Mouse (Mus musculus): ENCODE data around the gene Lrp6.

The Lrp6 gene

GRCm38 (mm10) chr6:134566818-134567485 is at the start of gene Lrp6:
Gene Lrp6 (minus strand): TSS chr6:134566965.
- peak; percentile 85 for DNase-seq

DNA sequence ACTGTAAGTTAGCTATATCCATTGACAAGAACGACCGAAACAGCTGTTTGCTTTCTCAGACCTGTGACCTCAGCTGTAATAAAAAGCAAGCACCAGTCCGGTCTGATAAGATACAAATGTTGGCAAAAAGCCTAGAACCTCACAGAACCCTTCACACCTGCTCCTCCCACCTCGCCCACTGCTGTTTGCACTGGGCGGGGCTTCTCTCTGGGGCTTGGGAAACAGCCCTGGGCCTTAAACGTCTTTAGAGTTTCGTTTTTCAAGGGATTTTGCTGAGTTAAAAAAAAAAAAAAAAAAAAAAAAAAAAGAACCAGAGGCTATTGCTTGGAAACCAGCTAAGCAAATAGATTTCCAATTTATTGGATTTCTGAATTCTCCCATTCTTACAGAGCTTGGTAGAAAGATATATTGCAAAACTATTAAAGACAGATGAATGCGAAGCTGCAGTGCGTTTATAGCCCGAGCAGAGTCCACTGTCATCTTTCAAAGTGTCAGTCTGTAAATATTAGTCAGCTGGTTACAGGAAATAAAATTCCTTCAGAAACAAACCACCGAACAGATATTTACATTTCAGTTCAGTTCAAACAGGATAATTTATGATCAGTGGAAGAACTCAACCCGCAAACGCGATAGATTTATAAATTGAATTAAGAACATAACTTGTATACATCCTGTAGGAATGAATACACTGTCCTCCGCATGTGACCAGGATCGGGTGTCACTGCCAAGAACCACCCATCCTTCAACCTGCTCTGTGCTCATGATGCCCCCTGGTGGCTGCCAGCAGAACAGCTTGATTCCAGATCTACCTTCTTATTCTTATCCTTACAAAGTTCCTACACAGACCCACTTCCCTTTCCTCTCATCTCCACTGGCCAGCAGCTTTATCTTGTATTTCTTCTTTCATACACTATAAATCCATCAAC is 48.2 kb upstream of the Lrp6 start:
- DNase-seq: peak; percentile 85

DNA sequence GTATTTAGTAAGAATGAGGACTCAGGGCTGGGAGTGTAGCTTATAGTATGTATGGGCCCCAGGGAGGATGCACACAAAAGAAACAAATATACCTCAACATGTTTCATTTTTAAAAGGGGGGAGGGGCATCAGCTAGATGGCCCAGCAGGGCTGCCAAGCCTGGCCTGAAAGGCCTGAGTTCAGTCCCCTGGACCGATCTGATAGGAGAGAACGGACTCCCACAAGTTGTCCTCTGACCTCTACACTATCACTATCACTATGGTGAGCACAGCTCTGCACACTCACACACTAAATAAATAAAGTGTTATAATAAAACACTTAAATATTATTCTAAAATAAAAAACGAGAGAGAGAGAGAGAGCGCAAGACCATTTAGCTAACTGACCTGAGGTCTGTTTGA is 47.6 kb upstream of the Lrp6 start:
- DNase-seq: no peak

GRCm38 (mm10) chr6:134611896-134612295 is 45.1 kb upstream of the Lrp6 start:
- peak; percentile 28 for DNase-seq

- DNase-seq: no peak
Measured at GRCm38 (mm10) chr6:134610380-134610779, 43.6 kb upstream of the Lrp6 start.

DNA sequence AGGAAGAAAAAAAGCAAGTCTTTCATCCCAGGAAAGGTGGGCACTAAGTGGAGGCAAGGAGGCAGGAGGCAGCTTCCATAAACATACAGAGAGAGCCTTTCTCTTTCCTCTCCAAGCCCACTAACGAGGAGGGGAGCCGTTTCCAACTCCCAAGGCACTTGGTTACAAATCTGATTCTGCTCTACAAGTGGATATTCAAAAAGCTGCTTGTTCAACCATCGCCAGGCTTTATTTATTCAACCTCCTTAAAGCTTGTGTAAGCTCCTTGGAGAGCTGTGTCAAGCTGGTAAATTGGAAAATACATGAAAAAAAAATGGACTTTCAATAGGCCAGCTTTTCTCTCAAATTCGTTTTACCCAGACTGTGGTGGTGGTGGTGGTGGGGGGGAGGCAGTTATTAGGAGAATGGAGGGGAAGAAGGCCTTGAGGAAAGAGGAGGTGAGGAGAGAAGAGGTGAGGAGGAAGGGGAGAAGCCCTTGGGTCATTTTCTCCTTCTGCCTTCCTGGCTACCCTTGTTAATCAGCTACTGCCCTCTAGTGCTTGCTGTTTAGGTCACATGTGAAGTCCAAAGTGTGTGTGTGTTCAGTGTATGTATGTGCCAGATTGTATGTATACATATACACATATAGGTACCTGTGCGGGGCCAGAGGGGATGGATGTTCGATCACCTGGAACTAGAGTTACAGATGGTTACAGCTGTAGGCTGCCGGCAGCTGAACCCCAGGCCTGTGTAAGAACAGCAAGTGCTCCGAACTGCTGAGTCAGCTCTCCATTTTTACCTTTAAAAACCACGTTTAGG is 40.4 kb upstream of the Lrp6 start:
- no peak for DNase-seq

GRCm38 (mm10) chr6:134606540-134606939 is 39.8 kb upstream of the Lrp6 start:
- no peak for DNase-seq

- no peak for DNase-seq
Measured at GRCm38 (mm10) chr6:134605196-134605595, 38.4 kb upstream of the Lrp6 start.

DNA sequence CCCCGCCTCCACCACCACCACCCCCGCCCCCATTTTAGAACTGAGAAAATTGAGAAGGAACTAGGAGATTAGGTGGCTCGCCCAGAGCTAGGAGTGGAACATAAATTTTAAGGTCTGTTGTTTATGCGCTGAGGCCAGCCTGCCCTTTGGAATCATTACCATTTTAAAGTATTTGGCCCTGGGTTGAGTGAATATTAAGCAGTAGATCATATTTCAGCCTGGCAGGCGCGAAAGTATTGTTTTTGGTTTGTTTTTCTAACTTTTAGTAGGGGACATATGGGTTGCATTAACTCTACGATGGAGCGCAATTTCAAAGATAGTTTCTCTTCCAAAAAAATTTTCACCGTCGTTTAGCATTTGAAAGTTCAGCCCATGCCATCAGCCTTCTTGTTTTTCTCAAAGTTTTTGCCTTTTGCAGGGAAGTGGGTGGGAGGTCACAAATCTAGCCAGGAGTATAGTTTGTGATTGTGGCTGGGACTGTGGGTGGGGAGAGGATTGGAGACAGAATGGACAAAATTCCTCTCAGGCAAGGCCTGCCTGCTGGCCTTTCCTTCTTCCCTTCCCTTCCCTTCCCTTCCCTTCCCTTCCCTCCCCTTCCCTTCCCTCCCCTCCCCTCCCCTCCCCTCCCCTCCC is 35.7 kb upstream of the Lrp6 start:
- no peak for DNase-seq

GRCm38 (mm10) chr6:134601766-134602165 is 35.0 kb upstream of the Lrp6 start:
- DNase-seq: no peak

DNA sequence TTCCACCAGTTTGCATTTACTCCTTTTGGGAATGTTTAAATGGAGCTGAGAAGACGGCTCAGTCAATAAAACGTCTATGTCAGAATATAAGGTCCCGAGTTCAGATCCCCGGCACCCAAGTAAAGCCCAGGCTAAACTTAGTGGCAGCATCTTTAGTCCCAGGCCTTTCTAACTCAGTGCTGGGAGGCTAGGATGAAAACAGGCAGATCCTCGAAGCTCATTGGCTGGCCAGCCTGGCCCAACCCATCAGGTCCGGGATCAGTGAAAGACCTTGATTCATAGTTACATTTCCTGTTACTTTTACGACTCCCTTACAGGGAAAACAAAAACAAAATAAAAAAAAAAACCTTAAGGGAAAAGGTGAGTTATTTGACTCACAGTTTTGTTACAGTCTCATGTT is 34.4 kb upstream of the Lrp6 start:
- no peak for DNase-seq

DNA sequence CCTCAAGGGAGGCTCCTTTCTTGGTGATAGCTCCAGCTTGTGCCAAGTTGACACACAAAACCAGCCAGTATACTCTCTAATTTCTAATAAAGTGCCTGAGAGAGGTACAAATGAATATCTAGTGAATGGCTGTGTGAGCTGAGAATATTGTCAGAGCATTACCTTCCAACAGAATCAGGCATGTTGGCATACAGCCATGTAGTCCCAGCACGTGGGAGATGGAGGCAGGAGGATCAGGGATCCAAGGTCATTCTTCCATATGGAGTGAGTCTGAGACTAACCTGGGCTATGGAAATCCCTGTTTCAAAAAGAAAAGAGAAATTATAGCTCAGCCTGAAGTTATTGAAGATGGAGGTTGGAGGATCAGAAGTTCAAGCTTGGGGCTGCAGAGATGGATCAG is 32.5 kb upstream of the Lrp6 start:
- no peak for DNase-seq

DNA sequence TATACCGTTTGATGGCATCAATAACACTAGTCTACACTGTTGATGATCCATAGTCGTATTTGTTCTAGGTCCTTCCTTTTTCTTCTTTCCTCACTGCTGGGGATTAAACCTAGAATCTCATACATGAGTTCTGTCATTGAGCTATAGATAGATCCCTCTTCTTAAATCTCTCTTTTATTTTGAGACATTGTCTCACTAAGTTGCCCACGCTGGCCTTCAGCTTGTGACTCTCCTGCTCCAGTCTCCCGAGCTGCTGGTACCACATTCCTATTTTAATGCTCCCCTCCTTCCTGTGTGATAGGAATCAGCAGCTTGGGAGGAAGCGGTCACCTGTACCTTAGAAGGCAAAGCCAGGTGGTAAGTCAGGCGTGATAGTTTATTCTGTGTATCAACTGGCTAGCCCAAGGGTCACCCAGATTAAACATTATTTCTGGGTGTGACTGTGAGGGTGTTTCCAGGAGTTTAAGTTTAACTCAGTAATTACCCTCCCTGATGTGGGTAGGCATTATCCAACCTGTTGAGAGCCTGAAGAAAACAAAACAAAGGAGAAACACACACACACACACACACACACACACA is 31.0 kb upstream of the Lrp6 start:
- DNase-seq: no peak

DNA sequence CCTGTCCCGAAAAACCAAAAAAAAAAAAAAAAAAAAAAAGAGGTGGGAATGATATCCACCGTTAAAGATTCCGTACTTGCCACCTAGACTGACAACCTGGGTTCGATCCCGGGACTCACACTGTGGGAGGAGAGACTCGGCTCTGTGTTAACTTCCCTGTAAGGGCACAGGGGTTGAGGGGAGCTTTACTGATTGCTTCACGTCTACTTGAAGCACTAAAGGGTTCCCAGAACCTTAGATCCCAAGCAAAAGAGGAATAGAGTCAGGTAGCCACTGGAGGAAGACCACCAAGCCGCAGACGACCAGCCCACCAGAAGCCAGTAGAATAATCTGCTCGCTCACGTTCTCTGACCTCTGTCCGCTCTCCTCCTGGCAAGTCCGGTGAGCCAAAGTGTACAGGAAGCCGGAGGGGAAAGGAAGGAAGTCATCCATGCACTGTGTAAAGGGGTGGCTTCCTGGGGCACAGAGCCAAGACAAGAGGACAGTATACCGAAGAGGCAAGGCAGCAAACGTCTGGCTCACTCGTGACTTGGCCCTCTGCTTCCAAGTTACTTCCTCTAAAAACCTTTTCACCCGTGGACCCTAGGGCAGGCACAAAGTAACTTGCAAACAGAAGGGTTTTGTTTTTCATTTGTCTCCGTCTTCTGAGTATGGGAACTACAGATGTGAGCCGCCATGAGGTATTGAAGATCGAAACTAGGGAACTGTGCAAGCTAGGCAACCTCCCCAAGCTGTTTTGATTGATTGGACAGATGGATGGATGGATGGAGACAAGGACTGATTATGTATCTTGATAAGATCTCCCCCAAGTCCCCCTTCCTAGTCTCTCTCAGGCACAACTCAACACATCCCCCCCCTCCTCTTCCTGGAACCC is 28.0 kb upstream of the Lrp6 start:
- DNase-seq: no peak

DNA sequence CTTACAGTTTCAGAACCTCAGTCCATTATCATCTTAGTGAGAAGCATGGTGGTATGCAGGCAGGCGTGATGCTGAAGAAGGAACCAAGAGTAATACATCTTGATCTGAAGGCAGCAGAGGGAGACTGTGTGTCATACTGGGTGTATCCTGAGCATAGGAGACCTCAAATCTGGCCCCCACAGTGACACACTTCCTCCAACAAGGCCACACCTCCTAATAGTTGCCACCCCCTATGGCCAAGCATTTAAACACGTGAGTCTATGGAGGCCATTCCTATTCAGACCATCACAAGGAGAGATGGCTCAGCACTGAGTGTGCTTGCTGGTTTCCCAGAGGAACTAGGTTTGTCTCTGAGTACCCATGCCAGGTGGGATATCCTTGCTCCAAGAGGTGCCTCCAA is 24.8 kb upstream of the Lrp6 start:
- no peak for DNase-seq

DNA sequence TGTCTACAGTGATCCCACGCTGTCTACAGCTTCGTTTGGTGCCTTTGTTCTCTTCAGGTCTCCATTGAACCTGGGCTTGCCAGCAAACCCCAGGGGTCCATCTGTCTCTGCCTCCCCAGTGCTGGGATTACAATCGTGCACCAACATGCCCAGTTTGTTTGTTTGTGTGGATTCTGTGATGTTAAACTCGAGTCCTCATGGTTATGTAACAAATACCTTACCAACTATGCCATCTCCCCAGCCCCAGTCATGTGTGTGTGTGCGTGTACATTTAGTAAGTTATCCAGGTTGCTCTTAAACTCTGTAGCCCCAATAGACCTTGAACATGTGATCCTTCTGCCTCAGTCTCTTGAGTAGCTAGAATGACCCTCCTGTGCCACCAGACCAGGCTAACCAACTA is 19.5 kb upstream of the Lrp6 start:
- no peak for DNase-seq

GRCm38 (mm10) chr6:134584616-134585015 is 17.9 kb upstream of the Lrp6 start:
- no peak for DNase-seq

DNA sequence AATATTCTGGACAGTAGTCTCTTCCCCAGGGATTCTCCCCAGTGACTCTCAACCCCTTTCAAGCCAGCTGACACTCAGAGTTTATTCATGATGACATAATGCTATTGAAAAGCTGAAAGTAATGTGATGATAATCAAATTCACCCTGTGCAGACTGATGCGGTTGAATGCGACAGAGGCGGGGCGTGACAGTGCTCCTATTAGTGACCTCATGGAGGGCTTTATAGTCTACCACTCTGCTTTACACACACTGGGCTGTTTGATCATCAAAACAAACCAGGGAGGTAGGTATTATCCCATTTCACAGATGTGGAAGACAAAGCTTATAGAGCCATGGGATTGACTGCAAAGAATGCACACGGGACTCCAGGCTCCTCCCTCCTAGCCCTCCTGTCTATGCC is 15.3 kb upstream of the Lrp6 start:
- no peak for DNase-seq

DNA sequence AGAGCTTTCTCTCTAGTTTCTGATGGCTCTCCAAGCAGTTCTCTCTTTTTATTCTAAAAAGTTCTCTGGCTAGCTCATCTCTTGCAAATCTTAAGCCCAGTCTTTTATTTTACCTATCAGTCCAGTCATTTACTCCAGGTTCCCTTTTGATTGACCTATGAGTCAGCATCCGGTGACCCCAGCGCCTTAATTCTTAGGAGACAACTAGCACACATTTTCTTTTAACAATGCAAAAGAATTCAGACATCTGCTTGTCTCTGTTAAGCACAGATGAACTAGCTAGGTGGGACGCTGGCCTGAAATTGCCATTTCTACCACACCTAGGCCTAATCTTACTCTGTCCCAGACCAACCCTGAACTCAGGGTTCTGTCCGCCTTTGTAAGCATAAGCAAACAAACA is 12.7 kb upstream of the Lrp6 start:
- DNase-seq: no peak

- no peak for DNase-seq
Measured at GRCm38 (mm10) chr6:134578039-134578438, 11.3 kb upstream of the Lrp6 start.

DNA sequence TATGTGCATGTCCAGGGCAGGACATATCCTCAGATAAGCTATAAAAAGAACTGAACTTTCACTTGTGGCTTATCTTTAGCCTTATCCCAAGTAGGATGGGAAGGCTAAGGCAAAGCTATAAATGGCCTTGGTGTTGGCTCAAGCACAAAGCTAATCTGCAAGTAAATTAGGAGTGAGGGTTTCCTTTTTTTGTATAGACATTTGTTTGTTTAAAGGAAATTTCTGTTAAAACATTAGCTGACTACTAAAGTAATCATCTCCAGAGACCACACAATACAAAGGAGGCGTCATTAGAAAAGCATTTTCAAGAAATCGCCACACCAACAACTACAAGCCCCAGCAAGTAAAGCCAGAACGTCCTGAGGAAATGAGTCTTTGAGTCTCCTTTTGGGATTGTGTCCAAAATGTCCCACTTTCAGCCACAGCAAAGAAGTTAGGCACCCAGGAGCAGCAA is 8.6 kb upstream of the Lrp6 start:
- no peak for DNase-seq

Data from cerebellum, adult 9-11 months (tissue).